Mouse (Mus musculus) heart, embryonic 11.5 days (tissue): ENCODE results near the gene Rere. TPM values are rescaled to one million over a fixed set of nuclear protein-coding genes. Genes with fewer than 3 reads are reported as not detected.
A peak's percentile ranks its signal among the peaks of the same experiment; 100 is the strongest.

Experiments
- ATAC-seq: fragments of 200-750 bp; cut with Nextera tagmentation; replicated peaks from 2 replicates; pipeline ENCODE4 v1.8.0; 2017; ENCODE audit warnings: moderate library complexity; ENCODE audit not compliant: insufficient number of reproducible peaks, low FRiP score, low TSS enrichment
- H3K27ac ChIP-seq: fragments of 300-500 bp; sonication (generic); 2 replicates; pipeline ENCODE4 v1.5.1; 2014; ENCODE audit warnings: mild to moderate bottlenecking, low read depth, low read length
- H3K27me3 ChIP-seq: fragments of 300-500 bp; sonication (generic); 2 replicates; pipeline ENCODE4 v1.6.1; 2014; ENCODE audit warnings: mild to moderate bottlenecking, low read length, mixed read lengths; ENCODE audit not compliant: control insufficient read depth, insufficient read depth
- H3K36me3 ChIP-seq: fragments of 300-500 bp; sonication (generic); 2 replicates; pipeline ENCODE4 v1.6.1; 2014; ENCODE audit warnings: mild to moderate bottlenecking, low read length, moderate library complexity, mixed read lengths; ENCODE audit not compliant: control insufficient read depth, insufficient read depth
- H3K4me1 ChIP-seq: fragments of 300-500 bp; sonication (generic); 2 replicates; pipeline ENCODE4 v1.6.1; 2014; ENCODE audit warnings: low read length; ENCODE audit not compliant: control insufficient read depth, insufficient read depth
- H3K4me2 ChIP-seq: fragments of 300-500 bp; sonication (generic); 2 replicates; pipeline ENCODE4 v1.6.1; 2014; ENCODE audit warnings: mild to moderate bottlenecking, moderate library complexity
- H3K4me3 ChIP-seq: fragments of 300-500 bp; sonication (generic); 2 replicates; pipeline ENCODE4 v1.5.1; 2014; ENCODE audit warnings: low read depth, low read length
- H3K9ac ChIP-seq: fragments of 300-500 bp; sonication (generic); 2 replicates; pipeline ENCODE4 v1.6.1; 2014; ENCODE audit warnings: mild to moderate bottlenecking, low read depth, low read length, moderate library complexity
- H3K9me3 ChIP-seq: fragments of 300-500 bp; sonication (generic); replicated peaks from 2 replicates; pipeline ENCODE4 v1.6.1; 2016; ENCODE audit warnings: low read length; ENCODE audit not compliant: control insufficient read depth
- WGBS: fragments of 180-500 bp; shearing (Covaris S2); extraction: QIAGEN DNeasy Blood & Tissue Kit; methylation state at CpG from one replicate; pipeline ENCODE4 v1.1.7; 2014; ENCODE audit not compliant: insufficient replicate concordance; 5-methylcytosine and 5-hydroxymethylcytosine counted together
- polyA plus RNA-seq: library from polyadenylated mRNA; unstranded; fragments of >200 nt; fragmentation: Nextera tagmentation; extraction: Ambion mirVana; gene quantifications from 2 replicates; pipeline ENCODE4 v1.2.1, GENCODE M21; 2014

Gene Rere
- polyA plus RNA-seq, 1 experiment from 2014 or later: 29.1 TPM

DNA sequence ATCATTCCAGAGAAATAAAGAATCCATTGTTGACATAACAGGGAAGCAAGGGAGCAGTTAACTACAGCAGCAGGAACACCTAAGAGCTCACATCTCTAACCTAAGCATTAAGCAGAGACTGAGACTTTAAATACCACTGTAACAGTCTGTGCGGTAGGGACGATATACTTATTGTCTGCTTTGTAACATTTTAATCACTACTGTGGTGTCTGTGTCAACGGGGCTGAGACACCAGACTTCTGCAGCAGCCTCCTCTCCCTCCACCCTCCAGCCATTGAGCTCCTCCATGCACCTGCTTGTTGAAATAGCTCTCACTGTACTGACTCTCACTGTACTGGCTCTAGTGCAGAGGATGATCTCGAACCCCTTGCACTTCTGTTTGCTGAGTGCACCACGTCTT lies 98.8 kb downstream of the Rere start:
- H3K4me2 ChIP-seq: no peak overlapping the region
- 69% methylated on average over 5 of the region's 5 CpGs for WGBS
- H3K27me3 ChIP-seq: no peaks in the 10 kb centered on the region
- H3K9me3 ChIP-seq: no peaks in the 10 kb centered on the region
- ATAC-seq: no peak
- H3K36me3 ChIP-seq: no peaks in the 10 kb centered on the region
- H3K4me3 ChIP-seq: no peak overlapping the region
- 0 out of 2 replicates have a peak overlapping the region, but pooled peaks have one; percentile 3 for H3K27ac ChIP-seq
- H3K4me1 ChIP-seq: peaks cover 32% of the 10 kb centered on the region
- H3K9ac ChIP-seq: no peak overlapping the region

DNA sequence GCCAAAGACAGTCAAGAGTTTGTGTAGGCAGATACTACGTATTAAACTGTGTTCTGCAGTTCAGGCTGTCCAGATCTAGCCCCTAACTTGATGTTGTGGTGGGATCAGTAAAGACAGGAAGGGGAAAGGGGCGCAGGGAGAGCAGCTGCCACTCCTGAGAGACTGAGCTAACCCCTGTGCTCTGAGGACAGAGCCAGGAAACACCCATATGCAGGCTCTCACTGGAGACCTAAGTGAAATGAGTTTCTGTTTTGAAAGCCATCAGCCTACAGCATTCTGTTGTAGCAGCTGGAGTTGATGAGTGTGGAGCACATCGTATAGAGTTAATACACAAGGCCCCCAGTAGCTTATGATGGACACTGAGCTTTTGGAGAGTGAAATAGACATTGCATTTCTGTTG lies 101.1 kb downstream of the Rere start:
- no peak overlapping the region for H3K4me2 ChIP-seq
- no peak overlapping the region for H3K27ac ChIP-seq
- no peaks in the 10 kb centered on the region for H3K36me3 ChIP-seq
- no peak overlapping the region for H3K9ac ChIP-seq
- ATAC-seq: no peak
- 80% methylated on average over 3 of the region's 3 CpGs for WGBS
- H3K27me3 ChIP-seq: no peaks in the 10 kb centered on the region
- peaks cover 26% of the 10 kb centered on the region for H3K4me1 ChIP-seq
- H3K4me3 ChIP-seq: no peak overlapping the region
- no peaks in the 10 kb centered on the region for H3K9me3 ChIP-seq

DNA sequence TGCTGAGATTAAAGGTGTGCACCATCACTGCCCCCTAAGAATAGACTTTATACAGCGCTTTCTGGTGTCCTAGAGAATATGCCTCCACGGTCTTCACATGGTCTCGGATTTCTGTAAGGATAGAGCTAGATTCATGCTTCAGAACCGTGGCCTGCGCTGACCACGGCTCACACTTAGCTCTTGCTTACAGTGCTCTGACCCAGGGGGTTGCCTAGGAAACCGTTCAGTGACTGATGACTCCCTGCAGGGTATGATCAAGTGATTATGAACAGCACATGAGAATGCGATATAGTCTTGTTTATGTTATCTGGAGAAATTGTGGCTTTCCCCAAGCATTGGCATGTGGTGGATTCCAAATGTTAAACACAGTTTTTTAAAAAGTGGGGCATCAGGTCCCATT lies 103.0 kb downstream of the Rere start:
- H3K4me2 ChIP-seq: no peak overlapping the region
- H3K27me3 ChIP-seq: no peaks in the 10 kb centered on the region
- ATAC-seq: no peak
- no peaks in the 10 kb centered on the region for H3K36me3 ChIP-seq
- no peak overlapping the region for H3K4me3 ChIP-seq
- H3K27ac ChIP-seq: no peak overlapping the region
- H3K4me1 ChIP-seq: peaks cover 25% of the 10 kb centered on the region
- no peak overlapping the region for H3K9ac ChIP-seq
- no peaks in the 10 kb centered on the region for H3K9me3 ChIP-seq
- WGBS: 75% methylated on average over 8 of the region's 8 CpGs

DNA sequence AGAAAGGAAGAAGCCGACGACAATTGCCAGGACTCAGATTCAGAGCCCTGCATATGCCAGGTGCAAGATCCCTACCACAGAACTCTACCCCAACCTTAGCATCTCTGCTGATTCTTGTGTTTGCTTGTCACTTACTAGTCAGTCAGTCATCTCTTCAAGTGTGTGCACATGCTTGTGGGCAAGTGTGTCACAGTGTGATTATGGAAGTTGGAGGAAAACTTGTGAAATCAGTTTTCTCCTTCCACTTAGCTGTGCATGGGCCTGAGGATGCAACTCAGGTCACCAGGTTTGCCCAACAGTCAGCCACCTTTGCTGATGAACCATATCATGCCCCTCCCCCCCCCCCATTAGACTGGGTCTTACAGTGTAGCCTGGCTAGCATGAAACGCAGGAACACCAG lies 103.5 kb downstream of the Rere start:
- WGBS: 78% methylated on average over 3 of the region's 3 CpGs
- Histone ChIP-seq H3K27me3 (no peaks in the 10 kb centered on the region), H3K36me3 (no peaks in the 10 kb centered on the region), H3K9ac (no peak overlapping the region), H3K4me2 (no peak overlapping the region), H3K9me3 (no peaks in the 10 kb centered on the region), H3K27ac (no peak overlapping the region), H3K4me3 (no peak overlapping the region), H3K4me1 (peaks cover 25% of the 10 kb centered on the region)
- no peak for ATAC-seq

DNA sequence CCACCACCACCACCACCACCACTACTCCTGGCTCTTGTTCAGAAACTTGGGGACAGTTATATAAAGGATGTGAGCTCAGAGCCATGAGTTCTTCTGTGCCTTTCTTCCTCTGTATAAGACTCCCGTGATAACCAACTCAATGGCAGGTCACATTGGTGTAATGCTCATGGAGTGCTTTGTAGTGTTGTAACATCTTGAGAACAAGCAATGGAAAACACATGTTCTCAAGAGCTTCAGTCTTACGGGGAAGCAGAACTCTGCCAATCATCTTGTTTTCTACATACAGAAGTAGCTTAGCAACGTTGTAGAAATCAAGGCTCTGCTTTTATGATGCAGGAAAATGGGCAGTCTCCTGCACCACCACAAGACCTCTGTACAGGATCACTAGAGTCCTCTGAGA lies 107.1 kb downstream of the Rere start:
- Histone ChIP-seq H3K27ac (no peak overlapping the region), H3K36me3 (no peaks in the 10 kb centered on the region), H3K9ac (no peak overlapping the region), H3K4me2 (no peak overlapping the region), H3K9me3 (no peaks in the 10 kb centered on the region), H3K4me3 (no peak overlapping the region), H3K4me1 (peaks cover 41% of the 10 kb centered on the region), H3K27me3 (no peaks in the 10 kb centered on the region)
- ATAC-seq: no peak
- 67% methylated on average over 3 of the region's 3 CpGs for WGBS

DNA sequence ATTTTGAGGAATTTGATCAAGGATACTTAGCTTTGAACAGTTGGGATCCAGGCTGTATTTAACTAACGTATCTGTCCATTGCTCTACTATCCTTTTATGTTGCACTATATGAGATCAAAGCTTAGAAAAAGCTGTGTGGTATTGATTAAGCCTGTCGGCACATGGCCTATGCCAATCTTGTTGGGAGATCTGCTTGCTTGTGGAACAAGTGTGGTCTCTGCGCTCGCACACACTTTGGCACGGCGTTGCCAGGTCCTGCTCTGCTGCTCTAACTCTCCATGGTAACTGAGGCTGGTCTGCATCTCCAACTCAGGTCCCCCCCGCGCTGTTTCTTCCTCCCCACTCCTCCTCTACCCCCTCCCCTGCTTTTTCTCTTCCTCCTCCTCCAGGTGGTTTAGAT lies 112.2 kb downstream of the Rere start:
- peaks cover 65% of the 10 kb centered on the region for H3K4me1 ChIP-seq
- no peak overlapping the region for H3K9ac ChIP-seq
- H3K4me2 ChIP-seq: no peak overlapping the region
- H3K27me3 ChIP-seq: no peaks in the 10 kb centered on the region
- H3K4me3 ChIP-seq: no peak overlapping the region
- H3K36me3 ChIP-seq: no peaks in the 10 kb centered on the region
- no peak overlapping the region for H3K27ac ChIP-seq
- no peak for ATAC-seq
- WGBS: 63% methylated on average over 8 of the region's 8 CpGs
- no peaks in the 10 kb centered on the region for H3K9me3 ChIP-seq

DNA sequence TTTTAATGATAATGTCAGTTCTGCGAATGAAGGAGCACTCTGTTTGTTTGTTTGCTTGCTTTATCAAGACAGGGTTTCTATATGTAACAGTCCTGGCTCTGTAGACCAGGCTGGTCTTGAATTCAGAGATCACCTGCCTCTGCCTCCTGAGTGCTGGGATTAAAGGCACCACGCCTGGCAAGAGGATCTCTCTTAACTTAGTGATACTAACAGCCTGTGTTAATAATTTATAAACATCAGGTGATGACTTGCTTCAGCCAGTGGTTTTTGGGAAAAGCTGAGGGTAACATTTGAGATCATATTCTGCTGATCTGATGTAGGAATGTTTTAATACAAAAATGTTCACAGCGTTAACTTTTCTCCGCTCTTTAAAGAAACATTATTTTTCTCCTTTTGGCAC lies 112.6 kb downstream of the Rere start:
- Histone ChIP-seq H3K36me3 (no peaks in the 10 kb centered on the region), H3K9me3 (no peaks in the 10 kb centered on the region), H3K4me1 (peaks cover 66% of the 10 kb centered on the region), H3K27ac (no peak overlapping the region), H3K4me3 (no peak overlapping the region), H3K27me3 (no peaks in the 10 kb centered on the region), H3K9ac (no peak overlapping the region), H3K4me2 (no peak overlapping the region)
- ATAC-seq: no peak
- WGBS: 80% methylated on average over 4 of the region's 4 CpGs

DNA sequence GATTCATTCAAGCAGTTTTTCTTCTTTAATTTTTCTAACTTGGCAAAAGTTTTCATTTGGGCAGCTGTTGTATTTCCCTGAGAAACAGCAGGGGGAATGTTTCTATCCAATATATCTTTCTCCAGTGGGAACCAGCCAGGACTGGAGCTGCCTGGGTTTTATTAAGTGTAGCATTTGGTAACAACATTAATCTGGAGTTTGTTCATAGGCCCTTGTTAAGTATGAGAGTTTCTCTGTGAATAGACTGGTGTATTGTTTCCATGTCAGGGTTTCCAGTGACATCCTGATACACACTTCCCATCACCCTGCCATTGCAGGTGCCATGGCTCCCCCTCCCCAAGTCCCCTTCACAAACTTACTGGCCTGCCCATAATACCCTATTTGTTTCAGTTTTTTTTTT lies 114.9 kb downstream of the Rere start:
- H3K36me3 ChIP-seq: no peaks in the 10 kb centered on the region
- H3K27me3 ChIP-seq: no peaks in the 10 kb centered on the region
- ATAC-seq: no peak
- peak overlapping the region; percentile 72 for H3K27ac ChIP-seq
- peak overlapping the region; percentile 30; the same call in 1 of the 2 replicates for H3K9ac ChIP-seq
- H3K9me3 ChIP-seq: no peaks in the 10 kb centered on the region
- no peak overlapping the region for H3K4me3 ChIP-seq
- no peak overlapping the region for H3K4me2 ChIP-seq
- peaks cover 74% of the 10 kb centered on the region for H3K4me1 ChIP-seq

DNA sequence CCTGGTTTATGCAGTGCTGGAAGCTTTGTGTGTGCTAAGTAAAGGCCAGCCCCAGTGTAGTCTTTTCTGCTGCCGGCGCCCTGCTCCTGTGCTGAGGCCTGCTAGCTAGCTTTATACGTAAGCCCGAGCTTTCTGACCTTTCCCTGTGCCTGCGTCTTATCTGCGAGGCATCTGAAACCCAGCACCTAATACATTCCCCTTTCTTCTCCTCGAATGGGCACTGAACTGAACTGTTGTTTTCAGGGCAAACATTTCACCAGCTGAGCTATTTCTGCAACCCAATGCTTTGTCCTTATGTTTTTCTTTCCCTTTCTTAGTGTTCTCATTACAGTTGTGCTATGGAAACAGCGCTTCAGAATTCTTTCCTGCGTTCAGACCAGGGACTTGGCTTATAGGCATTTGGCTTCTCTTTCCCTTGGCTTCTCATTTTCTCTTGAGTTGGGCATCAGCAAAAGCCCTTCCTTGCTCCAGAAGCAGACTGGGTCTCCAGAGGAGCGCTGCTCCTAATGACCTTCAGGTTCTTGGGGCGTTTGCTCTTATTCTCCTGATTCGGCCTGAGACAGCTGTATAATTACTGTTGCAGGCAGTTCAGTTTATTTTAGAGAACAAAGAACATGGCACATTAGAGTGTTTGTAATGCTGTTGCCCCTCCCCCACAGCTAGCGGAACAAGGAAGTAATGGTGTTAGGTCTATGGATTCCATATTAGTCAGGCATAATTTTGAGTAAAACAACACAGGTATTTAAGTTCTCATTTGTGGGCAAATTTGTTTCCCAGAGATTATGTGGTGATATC lies 115.6 kb downstream of the Rere start:
- H3K4me3 ChIP-seq: no peak overlapping the region
- WGBS: 30% methylated on average over 13 of the region's 13 CpGs
- peak overlapping the region; percentile 72 for H3K27ac ChIP-seq
- H3K9me3 ChIP-seq: no peaks in the 10 kb centered on the region
- peak overlapping the region; percentile 15; the same call in 1 of the 2 replicates for H3K4me2 ChIP-seq
- peak overlapping the region; percentile 30; the same call in 1 of the 2 replicates for H3K9ac ChIP-seq
- H3K27me3 ChIP-seq: no peaks in the 10 kb centered on the region
- no peaks in the 10 kb centered on the region for H3K36me3 ChIP-seq
- H3K4me1 ChIP-seq: peaks cover 75% of the 10 kb centered on the region
- ATAC-seq: no peak
